Mouse (Mus musculus) inflammation-experienced regulatory T-cells, adult 6 months (primary cell): Measurements from ENCODE around the gene Smco4. TPM values are rescaled to one million over a fixed set of nuclear protein-coding genes. Genes with fewer than 3 reads are reported as not detected.
"Not testable (repeated sequence)": the region's sequence is repeated elsewhere in the genome, so short reads cannot be mapped to it uniquely, and the experiment has no call there.

Experiments used
- ATAC-seq: one replicate; pipeline ENCODE4 v1.8.0; 2017
- polyA plus RNA-seq, 3 experiments: library from polyadenylated mRNA; unstranded; fragments of 100-300 nt; shearing (Covaris generic); gene quantifications; one replicate each; pipeline ENCODE4 v1.2.1; 2017

The Smco4 gene
- polyA plus RNA-seq, 3 experiments from 2014 or later: 12.3 to 61.1 (median 54.2) TPM

DNA sequence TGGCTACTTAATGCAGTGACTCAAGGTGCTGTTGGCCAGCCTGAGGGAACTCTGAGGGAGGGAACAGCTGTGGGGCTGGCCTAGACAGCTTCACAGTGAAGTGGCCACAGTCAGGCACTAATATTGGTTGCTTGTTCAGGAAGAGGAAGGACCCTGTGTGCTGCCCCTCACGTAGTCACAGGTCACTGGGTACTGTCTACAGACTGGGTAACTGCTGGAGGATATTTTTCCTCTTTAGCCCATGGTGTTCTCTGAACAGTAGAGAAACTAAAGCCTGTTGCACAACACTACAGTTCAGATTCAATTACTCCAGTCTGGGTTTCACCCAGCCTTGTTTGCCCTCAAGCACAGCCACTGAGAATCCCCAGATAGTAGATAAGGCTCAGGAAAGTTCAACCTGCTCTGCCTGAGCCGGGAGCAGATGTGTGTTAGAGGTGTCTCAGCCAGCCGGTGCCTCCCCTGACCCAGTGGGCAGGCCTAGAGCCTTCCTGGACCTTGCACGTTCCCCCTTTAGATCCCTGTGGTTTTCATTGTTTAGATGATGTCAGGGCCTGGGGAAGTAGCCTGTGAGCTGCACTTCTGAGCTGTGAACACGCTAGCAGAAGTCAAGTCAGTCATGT lies 48.6 kb downstream of the Smco4 start:
- ATAC-seq: no peak

DNA sequence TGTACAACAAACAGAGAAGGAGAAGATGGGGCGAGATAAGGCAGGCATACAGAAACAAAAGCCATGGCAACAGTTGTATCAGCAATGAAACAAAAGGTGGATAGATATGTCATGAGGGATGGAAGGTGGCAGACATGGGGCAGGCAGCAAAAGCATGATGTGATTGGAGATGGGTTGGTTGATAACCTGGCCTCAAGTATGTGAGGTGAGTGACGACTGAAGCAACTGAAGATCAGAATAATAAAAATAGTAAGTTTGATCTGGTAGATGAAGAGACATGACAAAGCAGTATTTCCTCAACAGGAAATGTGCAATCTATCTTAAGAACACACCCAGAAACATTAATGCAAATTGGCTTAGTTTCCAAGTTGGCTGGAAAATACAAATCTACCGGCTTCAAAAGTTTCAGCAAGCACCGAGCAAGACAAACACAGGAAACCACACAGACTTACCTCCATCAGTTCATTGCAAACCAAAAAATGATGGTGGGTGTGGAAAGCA lies 57.3 kb downstream of the Smco4 start:
- peak; percentile 83 for ATAC-seq

- not testable (repeated sequence) for ATAC-seq
Observed at GRCm38 (mm10) chr9:15551073-15551472, 57.8 kb downstream of the Smco4 start.

GRCm38 (mm10) chr9:15551933-15552851 lies 59.0 kb downstream of the Smco4 start:
- no peak for ATAC-seq

- ATAC-seq: no peak
Observed at GRCm38 (mm10) chr9:15553322-15553721, 60.1 kb downstream of the Smco4 start.

DNA sequence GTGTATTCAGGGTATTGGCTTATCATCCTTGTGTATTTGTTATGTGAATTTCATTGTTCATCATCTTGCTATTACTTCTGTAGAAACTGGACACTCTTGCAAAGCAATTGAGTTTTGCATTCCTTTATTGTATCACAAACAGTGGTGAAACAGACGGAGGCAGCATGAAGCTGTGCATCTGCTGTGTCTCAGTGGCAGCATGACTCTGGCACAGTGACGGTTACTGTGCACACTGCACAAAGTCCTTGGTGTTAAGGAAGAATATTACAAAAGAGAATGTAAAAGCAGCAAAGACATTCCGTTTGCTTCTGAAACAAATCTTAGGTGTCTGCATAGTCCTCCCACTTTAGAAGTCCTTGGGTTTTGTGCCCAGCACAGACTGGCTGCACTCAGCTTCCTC lies 67.2 kb downstream of the Smco4 start:
- no peak for ATAC-seq

DNA sequence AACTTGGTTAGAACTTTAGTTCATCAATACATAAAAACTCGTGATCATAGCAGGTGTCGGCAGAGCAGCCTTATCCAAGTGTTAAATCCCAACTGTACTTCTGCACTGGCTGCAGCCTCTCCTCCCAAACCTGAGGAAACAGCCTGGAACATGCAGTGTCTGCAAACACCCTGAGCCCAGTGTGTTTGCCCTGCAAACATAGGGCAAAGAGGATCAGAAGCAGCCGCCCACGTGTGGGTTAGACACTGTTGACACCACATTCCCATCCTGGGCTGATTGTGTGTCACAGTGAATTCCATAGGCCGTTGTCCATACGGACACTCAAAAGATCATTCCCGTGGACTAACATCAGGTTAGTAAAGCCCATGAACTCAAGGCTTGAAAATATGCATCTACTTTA lies 69.1 kb downstream of the Smco4 start:
- no peak for ATAC-seq

DNA sequence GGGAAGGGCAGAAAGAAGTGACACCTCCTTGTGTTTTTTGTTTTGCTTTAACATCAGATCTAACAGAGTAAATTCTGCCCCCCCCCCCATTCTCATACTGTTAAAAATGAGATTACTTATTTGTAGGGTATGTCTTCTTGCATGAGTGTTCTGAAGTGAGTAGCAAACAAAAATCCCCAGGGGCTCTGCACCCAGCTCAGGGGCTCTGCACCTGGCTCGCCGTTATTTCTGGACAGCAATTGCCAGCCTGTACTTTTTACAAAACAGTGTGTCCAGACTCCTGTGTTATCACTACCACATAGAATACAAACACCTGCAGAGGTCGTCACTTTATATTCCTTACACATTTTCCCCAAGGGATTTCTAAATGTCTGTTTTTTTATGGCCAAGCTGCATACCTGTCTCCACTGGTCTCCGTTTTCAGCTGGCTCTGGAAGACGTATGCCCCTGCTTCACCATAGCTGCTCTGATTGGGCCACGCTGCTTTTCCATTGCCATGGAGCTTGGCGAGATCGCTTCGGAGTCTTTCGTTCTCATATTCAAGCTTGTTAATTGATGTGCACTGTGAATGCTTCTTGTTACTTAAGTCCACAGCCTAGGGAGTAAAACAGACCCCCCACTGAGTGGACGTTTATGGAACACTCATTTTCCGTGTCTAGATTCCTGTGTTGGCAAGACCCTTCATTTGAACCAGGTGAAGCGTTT lies 81.7 kb downstream of the Smco4 start:
- no peak for ATAC-seq

DNA sequence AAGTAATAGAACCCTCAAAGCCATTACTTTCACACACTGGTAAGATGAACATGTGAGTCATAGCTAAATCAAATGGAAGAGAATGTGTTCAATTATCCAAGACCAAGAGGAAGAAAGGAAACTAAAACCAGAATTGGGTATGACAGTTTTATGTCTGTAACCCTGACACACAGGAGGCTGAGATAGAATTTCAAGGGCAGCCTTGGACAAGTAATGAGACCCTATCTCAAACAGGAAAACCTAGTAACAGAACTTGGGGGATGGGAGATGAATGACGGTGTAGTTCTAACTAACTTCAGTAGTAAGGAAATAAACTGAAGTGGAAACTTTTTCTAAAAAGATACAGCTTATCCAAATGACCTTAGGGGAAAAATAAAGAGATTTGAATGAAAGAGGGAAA lies 85.2 kb downstream of the Smco4 start:
- no peak for ATAC-seq

DNA sequence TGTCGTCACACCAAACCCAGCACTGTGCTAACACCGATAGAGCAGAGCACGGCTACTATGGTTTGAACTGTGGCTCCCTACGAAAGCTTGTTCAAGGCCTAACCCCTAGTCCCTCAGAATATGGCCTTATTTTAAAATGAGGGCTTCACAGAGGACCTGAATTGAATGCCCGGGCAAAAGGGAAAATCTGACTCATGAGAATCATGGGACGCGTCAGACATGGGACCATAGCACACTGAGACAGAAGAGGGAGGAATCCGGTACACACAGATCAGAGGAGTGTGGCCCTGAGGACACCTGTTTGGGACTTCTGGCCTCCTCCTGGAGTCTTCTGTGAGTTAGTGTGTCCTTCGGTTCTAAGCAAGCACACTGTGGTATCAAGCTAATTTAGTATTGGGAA lies 85.7 kb downstream of the Smco4 start:
- no peak for ATAC-seq

DNA sequence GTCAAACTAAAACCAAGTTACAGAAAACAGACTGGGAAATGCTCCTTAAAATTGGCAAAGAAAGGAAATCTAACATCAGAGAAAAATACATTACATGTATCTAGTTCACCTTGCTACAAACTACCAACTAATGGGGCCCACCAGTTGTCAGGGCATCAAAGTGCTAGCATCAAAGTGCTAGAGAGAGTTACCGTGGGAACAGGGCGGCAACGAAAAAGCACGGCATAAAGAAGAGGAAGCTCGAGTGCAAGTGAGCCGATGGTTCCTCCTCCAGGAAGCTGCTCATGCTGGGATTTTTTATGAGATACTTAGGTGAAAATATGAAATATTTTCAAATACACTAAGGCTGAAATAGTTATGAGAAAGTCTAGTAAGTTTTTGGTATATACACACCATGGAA lies 86.9 kb downstream of the Smco4 start:
- ATAC-seq: peak; percentile 46

DNA sequence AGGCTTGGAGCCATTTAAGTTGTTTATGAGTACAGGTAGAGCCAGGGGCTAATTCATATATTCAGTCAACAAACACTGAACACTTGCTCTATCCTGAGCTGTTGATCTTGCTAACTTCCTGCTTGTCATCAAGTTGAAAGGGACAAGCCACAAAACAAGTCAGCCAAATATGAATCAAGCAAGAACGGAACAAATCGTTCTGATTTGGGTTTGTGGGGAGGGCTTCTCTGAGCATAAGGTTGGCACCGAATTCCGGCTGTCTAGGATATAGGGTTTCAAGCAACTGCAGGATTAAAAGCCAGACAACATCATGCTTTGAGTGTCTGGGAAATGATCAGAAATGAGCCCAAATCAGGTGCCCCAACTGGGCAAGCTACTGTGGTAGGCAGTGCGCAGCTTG lies 88.8 kb downstream of the Smco4 start:
- ATAC-seq: no peak

GRCm38 (mm10) chr9:15584209-15584608 lies 91.0 kb downstream of the Smco4 start:
- no peak for ATAC-seq

DNA sequence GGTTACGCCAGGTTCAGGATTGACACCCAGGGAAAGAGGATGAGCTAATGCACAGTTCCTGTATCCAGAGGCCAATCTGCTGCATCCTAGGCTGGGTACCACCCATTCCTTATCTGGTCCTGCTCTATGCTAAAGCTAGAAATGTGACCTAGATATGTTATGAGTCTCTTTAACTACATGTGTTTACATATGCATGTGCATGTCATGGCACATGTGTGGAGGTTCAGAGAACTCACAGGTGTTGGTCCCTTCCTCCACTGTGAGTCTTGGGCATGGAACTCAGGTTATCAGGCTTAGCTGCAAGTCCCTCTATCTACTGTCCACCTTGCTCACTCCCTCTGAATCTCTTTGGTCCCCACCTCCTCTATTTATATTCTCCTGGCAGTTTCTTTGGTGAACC lies 92.7 kb downstream of the Smco4 start:
- no peak for ATAC-seq

DNA sequence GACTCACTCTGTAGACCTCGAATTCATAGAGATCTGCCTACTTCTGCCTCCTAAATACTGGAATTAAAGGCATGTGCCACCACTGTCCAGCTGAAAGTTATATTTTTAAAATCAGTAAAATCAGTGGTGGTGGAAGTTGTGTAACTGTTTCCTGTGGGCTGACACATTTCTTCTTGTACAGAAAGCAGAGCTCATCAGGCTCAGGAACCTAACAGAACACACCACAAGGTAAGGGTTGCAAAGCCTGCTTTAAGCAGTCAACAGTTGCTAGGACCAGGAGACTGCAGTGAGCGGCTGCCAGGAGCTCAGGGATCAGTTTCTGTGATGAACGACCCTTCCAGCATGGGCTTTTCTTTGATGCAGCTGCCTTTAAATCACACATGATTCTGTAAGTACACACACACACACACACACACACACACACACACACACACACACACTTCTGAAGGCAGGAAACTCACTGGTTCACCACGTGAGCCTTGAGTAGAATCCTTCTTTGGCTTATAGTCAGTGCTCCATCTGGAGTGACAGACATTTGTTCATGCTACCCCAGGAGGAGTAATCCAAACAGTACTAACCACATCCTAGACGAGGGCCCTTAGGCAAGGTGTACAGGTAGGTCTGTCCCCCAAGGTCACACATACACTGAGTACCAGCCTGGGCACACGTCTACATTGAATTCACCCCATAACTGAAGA lies 94.1 kb downstream of the Smco4 start:
- peak; percentile 41 for ATAC-seq

GRCm38 (mm10) chr9:15594148-15594547 lies 100.9 kb downstream of the Smco4 start:
- no peak for ATAC-seq

Other genes with a start within 250 kb of the Smco4 start
- gene Med17, start 213.5 kb upstream of the Smco4 start, polyA plus RNA-seq: 10 to 100 TPM; 21.2 to 39.0 (median 24.7) TPM
- 100 to 1,000 TPM; 108 to 150 (median 131) TPM for gene Taf1d, start 187.2 kb upstream of the Smco4 start, polyA plus RNA-seq
- gene 4931406C07Rik, start 187.0 kb upstream of the Smco4 start, polyA plus RNA-seq: 1 to 10 TPM; 3.2 to 7.2 (median 5.0) TPM
- gene Cep295, start 135.6 kb upstream of the Smco4 start, polyA plus RNA-seq: 10 to 100 TPM; 20.4 to 31.8 (median 30.6) TPM
- under 1 TPM; 0.20 to 0.70 (median 0.70) TPM for gene Deup1, start 134.5 kb downstream of the Smco4 start, polyA plus RNA-seq
- 1 to 10 TPM; 5.0 to 6.4 (median 6.3) TPM for gene Slc36a4, start 216.3 kb downstream of the Smco4 start, polyA plus RNA-seq